Mouse (Mus musculus): ENCODE results near the gene 9930111J21Rik2.
"Not testable (repeated sequence)": the region's sequence is repeated elsewhere in the genome, so short reads cannot be mapped to it uniquely, and the experiment has no call there.

Gene 9930111J21Rik2

GRCm38 (mm10) chr11:49051093-49051891 lies at the start of gene 9930111J21Rik2:
9930111J21Rik2 (minus strand) TSS chr11:49051242.
- not testable (repeated sequence) for DNase-seq (ENCODE audit: low spot score in 2 of 2)

- no peak for DNase-seq (ENCODE audit: low spot score in 2 of 2)
Measured at GRCm38 (mm10) chr11:49100409-49100808, 49.4 kb upstream of the 9930111J21Rik2 start.

- DNase-seq (ENCODE audit: low spot score in 2 of 2) = no peak
Measured at GRCm38 (mm10) chr11:49095367-49095766, 44.3 kb upstream of the 9930111J21Rik2 start.

GRCm38 (mm10) chr11:49093861-49094660 lies 43.0 kb upstream of the 9930111J21Rik2 start:
- DNase-seq (ENCODE audit: low spot score in 2 of 2) = no peak

- no peak for DNase-seq (ENCODE audit: low spot score in 2 of 2)
Measured at GRCm38 (mm10) chr11:49092786-49093185, 41.7 kb upstream of the 9930111J21Rik2 start.

GRCm38 (mm10) chr11:49092053-49092586 lies 41.1 kb upstream of the 9930111J21Rik2 start:
- DNase-seq (ENCODE audit: low spot score in 2 of 2) = no peak

- DNase-seq (ENCODE audit: low spot score in 2 of 2) = no peak
Measured at GRCm38 (mm10) chr11:49091171-49091570, 40.1 kb upstream of the 9930111J21Rik2 start.

GRCm38 (mm10) chr11:49090551-49090950 lies 39.5 kb upstream of the 9930111J21Rik2 start:
- DNase-seq (ENCODE audit: low spot score in 2 of 2) = no peak

- no peak for DNase-seq (ENCODE audit: low spot score in 2 of 2)
Measured at GRCm38 (mm10) chr11:49089735-49090507, 38.9 kb upstream of the 9930111J21Rik2 start.

GRCm38 (mm10) chr11:49088990-49089652 lies 38.1 kb upstream of the 9930111J21Rik2 start:
- DNase-seq (ENCODE audit: low spot score in 2 of 2) = no peak

- DNase-seq (ENCODE audit: low spot score in 2 of 2) = peak; percentile 60 to 78
Measured at GRCm38 (mm10) chr11:49087830-49088616, 37.0 kb upstream of the 9930111J21Rik2 start.

- DNase-seq (ENCODE audit: low spot score in 2 of 2) = peak; percentile 43 to 47
Measured at GRCm38 (mm10) chr11:49086858-49087361, 35.9 kb upstream of the 9930111J21Rik2 start.

- peak; percentile 25 to 46 for DNase-seq (ENCODE audit: low spot score in 2 of 2)
Measured at GRCm38 (mm10) chr11:49084875-49085274, 33.8 kb upstream of the 9930111J21Rik2 start.

GRCm38 (mm10) chr11:49084385-49084784 lies 33.3 kb upstream of the 9930111J21Rik2 start:
- DNase-seq (ENCODE audit: low spot score in 2 of 2) = no peak

GRCm38 (mm10) chr11:49083808-49084207 lies 32.8 kb upstream of the 9930111J21Rik2 start:
- no peak for DNase-seq (ENCODE audit: low spot score in 2 of 2)

- DNase-seq (ENCODE audit: low spot score in 2 of 2) = no peak
Measured at GRCm38 (mm10) chr11:49083146-49083545, 32.1 kb upstream of the 9930111J21Rik2 start.

- DNase-seq (ENCODE audit: low spot score in 2 of 2) = no peak
Measured at GRCm38 (mm10) chr11:49081886-49082285, 30.8 kb upstream of the 9930111J21Rik2 start.

GRCm38 (mm10) chr11:49081356-49081755 lies 30.3 kb upstream of the 9930111J21Rik2 start:
- DNase-seq (ENCODE audit: low spot score in 2 of 2) = no peak

- no peak for DNase-seq (ENCODE audit: low spot score in 2 of 2)
Measured at GRCm38 (mm10) chr11:49080636-49081035, 29.6 kb upstream of the 9930111J21Rik2 start.

GRCm38 (mm10) chr11:49078719-49079118 lies 27.7 kb upstream of the 9930111J21Rik2 start:
- no peak for DNase-seq (ENCODE audit: low spot score in 2 of 2)
